Mouse (Mus musculus): Measurements from ENCODE around the gene Cox8a. TPM values are rescaled to one million over a fixed set of nuclear protein-coding genes. Genes with fewer than 3 reads are reported as not detected.
A peak's percentile ranks its signal among the peaks of the same experiment; 100 is the strongest.

Cox8a gene
- polyA plus RNA-seq, 1 experiment from 2014 or later: 676 TPM

DNA sequence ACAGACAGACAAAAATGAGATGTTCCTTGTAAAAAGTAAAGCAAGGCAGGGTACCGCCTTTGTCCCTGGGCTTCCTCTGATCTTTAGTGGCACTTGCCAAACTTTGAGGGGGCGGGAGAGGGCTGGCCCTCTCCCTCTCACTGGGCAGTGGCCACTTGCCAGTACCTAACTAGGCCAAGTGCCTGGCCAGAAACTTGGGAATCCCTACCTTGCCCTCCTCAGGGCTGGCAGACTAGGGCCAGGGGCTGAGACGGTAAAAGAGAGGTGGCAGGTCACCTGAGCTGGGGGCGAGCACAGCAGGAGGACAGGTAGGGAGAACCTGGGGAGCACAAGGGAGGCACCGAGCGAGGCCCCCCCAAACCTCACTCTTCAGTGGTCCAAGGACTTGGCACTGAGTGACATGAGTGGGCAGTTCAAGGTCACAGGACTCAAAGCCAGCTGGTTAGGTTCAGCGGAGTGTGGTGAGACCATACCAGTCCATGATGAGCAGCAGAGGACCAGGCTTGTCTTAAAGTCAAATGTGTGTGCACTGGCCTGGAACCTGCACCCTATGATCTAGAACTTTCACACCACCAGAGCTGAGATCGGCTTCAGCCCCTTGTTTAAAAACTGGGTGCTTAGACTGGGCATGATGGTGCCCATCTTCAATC, 36.5 kb downstream of the Cox8a start:
- Histone ChIP-seq H3K27ac (no peak overlapping the region), H3K36me3 (no peaks in the 10 kb centered on the region), H3K4me2 (no peak overlapping the region), H3K4me1 (peaks cover 69% of the 10 kb centered on the region), H3K4me3 (no peak overlapping the region), H3K9ac (no peak overlapping the region), H3K27me3 (peaks cover 10% of the 10 kb centered on the region; the same call in 1 of the 2 replicates), H3K9me3 (no peaks in the 10 kb centered on the region)
- 81% methylated on average over 8 of the region's 8 CpGs for WGBS
- ATAC-seq (ENCODE audit: insufficient number of reproducible peaks, low FRiP score, low TSS enrichment, low read depth): no peak

- Histone ChIP-seq H3K27ac (peak overlapping the region; percentile 23; the same call in 1 of the 2 replicates), H3K36me3 (no peaks in the 10 kb centered on the region), H3K4me1 (peaks cover 66% of the 10 kb centered on the region), H3K4me3 (no peak overlapping the region), H3K27me3 (0 out of 2 replicates have a peak, but pooled peaks cover 7% of the 10 kb centered on the region), H3K4me2 (no peak overlapping the region), H3K9ac (no peak overlapping the region), H3K9me3 (no peaks in the 10 kb centered on the region)
- no peak for ATAC-seq (ENCODE audit: insufficient number of reproducible peaks, low FRiP score, low TSS enrichment, low read depth)
- WGBS: 36% methylated on average over 3 of the region's 3 CpGs
These were observed 38.5 kb downstream of the Cox8a start for GRCm38 (mm10) chr19:7178841-7179452.

DNA sequence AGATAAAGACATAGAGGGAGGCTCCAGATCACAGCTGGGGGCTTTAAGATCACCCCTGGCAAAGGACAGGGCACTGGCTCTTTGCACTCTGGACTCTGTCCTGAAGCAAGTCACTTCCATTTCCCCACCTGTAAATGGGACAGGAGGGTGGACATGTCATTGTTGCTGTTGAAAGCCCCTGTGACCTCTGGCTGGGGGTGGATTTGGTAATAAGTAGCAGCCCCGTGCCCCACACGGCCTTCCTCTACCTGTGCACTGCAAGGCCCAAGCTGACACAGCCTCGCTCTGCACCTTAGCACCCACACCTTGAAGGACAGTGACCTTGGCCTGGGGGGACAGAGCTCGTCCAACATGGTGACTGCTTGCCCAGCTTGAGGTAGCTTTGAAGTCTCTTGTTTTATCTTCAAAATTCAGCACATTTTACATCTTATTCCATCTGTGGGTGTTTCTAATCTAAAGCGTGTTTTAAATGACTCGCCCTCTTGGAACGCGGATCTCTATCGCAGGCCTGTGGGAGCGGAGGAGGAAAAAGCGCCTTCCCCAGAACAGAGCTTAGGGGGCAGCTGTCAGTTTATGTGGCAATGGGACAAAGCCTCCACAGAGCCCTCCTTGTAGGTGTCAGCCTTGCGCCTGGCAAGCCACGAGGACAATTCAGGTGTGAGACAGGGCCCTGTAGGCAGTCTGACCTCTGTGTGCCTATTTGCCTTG, 39.5 kb downstream of the Cox8a start:
- no peaks in the 10 kb centered on the region for H3K9me3 ChIP-seq
- H3K4me3 ChIP-seq: no peak overlapping the region
- no peak for ATAC-seq (ENCODE audit: insufficient number of reproducible peaks, low FRiP score, low TSS enrichment, low read depth)
- no peak overlapping the region for H3K4me2 ChIP-seq
- WGBS: 49% methylated on average over 13 of the region's 13 CpGs
- H3K9ac ChIP-seq: no peak overlapping the region
- 0 out of 2 replicates have a peak, but pooled peaks cover 7% of the 10 kb centered on the region for H3K27me3 ChIP-seq
- no peaks in the 10 kb centered on the region for H3K36me3 ChIP-seq
- peaks cover 64% of the 10 kb centered on the region for H3K4me1 ChIP-seq
- peak overlapping the region; percentile 23; the same call in 1 of the 2 replicates for H3K27ac ChIP-seq

DNA sequence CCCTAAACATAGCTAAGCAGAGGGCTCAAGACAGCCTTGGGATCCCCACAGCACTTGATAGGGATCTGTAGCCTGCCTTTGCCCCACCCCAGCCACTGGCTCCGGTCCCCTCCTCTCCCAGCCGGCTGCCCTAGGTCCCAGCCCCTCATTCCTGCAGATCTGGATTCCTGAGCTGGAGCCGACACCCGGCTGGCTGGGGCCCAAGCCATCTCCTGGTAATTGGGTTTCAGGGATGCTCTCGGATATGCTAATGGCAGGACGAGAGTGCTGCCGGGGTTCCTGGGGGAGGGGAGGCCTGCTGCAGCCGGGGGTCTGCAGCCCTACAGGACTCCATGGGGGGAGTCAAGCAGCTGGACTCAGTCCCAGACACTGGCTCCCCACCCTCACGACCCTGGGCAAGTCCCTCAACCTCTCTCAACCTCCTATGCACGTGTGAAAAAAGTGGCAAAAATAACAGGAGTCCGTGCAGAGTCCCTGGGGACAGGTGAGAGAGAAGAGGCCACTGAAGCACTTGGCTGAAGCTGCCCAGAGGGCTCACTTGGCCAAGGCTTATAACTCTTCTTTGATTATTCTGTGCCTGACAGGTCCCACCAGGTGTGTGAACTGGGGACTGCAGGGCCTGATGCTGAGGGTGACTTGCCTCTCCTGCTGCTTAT, 41.2 kb downstream of the Cox8a start:
- Histone ChIP-seq H3K4me2 (no peak overlapping the region), H3K27ac (peak overlapping the region; percentile 48; the same call in 1 of the 2 replicates), H3K9ac (no peak overlapping the region), H3K4me3 (no peak overlapping the region), H3K9me3 (no peaks in the 10 kb centered on the region), H3K4me1 (peaks cover 65% of the 10 kb centered on the region), H3K36me3 (no peaks in the 10 kb centered on the region), H3K27me3 (0 out of 2 replicates have a peak, but pooled peaks cover 7% of the 10 kb centered on the region)
- no peak for ATAC-seq (ENCODE audit: insufficient number of reproducible peaks, low FRiP score, low TSS enrichment, low read depth)
- WGBS: 10% methylated on average over 11 of the region's 11 CpGs

DNA sequence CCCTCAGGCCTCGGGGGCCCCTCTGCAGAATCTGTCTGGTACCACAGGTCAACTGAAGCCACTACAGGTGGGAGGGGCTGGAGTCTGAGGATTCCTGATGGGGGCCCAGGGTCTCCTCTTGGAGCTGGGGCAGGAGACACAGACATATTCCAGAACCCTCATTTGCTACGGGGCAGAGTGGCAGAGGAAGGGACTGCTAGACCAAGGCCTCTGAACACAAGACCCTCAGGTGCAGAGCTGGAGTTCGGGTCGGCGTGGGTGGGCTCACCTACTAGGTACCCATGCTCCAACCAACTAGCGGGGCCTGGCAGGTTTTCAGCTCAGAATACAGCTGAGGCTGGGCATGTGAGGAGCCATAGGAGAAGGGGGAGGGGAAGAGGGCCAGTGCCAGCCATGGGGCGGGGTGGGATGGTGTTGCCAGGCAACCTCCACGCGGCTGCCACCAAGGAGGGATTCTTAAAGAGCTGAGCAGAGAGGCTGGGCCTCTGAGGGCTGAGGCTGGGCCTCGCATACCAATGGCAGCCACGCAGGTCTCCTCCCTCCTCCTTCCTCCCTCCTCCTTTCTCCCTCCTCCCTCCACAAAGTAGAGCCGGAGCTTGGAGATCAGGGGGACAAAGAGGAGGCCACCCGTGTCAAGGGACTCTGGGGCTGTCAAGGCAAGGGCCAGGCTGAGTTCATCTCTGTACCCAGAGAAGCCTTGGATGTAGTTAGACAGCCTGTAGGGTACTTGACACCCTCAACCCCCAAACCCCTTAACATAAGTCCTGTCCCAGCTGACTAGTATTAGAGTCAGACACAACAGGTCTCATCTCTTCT, 45.2 kb downstream of the Cox8a start:
- ATAC-seq (ENCODE audit: insufficient number of reproducible peaks, low FRiP score, low TSS enrichment, low read depth): peak; percentile 53
- no peak overlapping the region; the same call in 1 of the 2 replicates for H3K27ac ChIP-seq
- WGBS: 17% methylated on average over 13 of the region's 13 CpGs

DNA sequence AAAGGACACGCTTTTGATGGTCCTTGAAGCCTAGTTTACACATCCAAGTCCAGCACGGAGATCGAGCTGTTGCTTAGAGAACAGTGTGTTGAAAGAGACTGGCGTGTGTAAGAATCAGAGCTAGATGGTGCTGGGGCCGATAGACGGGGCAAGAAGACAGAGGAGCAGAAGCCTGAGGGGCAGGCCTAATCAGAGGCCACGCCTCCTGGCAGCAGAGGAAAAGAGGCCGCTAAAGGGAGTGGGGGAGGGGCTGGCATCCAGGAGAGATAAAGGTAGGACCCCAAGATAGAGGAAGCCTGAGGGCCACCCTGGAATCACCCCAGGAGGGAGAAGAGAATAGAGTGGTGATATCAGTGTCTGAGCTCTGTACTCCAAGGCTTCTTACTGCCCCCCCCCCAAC, 46.0 kb downstream of the Cox8a start:
- no peak overlapping the region for H3K9ac ChIP-seq
- no peak overlapping the region for H3K4me3 ChIP-seq
- H3K27me3 ChIP-seq: peaks cover 26% of the 10 kb centered on the region
- no peaks in the 10 kb centered on the region for H3K36me3 ChIP-seq
- H3K4me1 ChIP-seq: peaks cover 43% of the 10 kb centered on the region
- 18% methylated on average over 8 of the region's 8 CpGs for WGBS
- no peak overlapping the region for H3K4me2 ChIP-seq
- H3K9me3 ChIP-seq: no peaks in the 10 kb centered on the region
- H3K27ac ChIP-seq: peak overlapping the region; percentile 4; the same call in 1 of the 2 replicates
- no peak for ATAC-seq (ENCODE audit: insufficient number of reproducible peaks, low FRiP score, low TSS enrichment, low read depth)

More for the DNA sequence above, 45.2 kb downstream of the Cox8a start:
- H3K9me3 ChIP-seq: no peaks in the 10 kb centered on the region
- H3K4me2 ChIP-seq: no peak overlapping the region
- H3K4me1 ChIP-seq: peaks cover 41% of the 10 kb centered on the region
- H3K36me3 ChIP-seq: no peaks in the 10 kb centered on the region
- H3K9ac ChIP-seq: no peak overlapping the region
- H3K4me3 ChIP-seq: no peak overlapping the region
- peaks cover 18% of the 10 kb centered on the region for H3K27me3 ChIP-seq

DNA sequence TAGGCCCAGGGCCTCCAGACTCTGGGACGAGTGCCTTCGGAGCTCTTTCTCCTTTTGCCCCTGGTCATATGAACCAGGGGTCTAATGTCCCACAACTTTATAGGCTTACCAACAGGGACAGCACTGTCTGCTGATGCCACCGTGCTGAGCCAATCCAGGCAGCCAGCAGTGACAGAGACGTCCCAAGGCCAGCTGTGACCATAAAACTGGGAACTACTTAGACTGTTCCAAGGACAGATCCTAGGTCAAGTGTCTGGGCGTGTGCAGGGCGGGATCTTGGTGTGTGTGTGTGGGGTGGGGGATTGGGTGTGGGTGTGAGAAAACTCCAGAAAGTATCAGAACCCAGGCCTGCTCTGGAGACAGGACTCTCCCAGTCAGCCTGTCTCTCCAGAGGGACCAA, 46.5 kb downstream of the Cox8a start:
- WGBS: 54% methylated on average over 6 of the region's 6 CpGs
- Histone ChIP-seq H3K27me3 (peaks cover 31% of the 10 kb centered on the region), H3K9me3 (no peaks in the 10 kb centered on the region), H3K4me3 (no peak overlapping the region), H3K9ac (no peak overlapping the region), H3K4me1 (peaks cover 43% of the 10 kb centered on the region), H3K27ac (peak overlapping the region; percentile 4; the same call in 1 of the 2 replicates), H3K4me2 (no peak overlapping the region), H3K36me3 (no peaks in the 10 kb centered on the region)
- no peak for ATAC-seq (ENCODE audit: insufficient number of reproducible peaks, low FRiP score, low TSS enrichment, low read depth)

GRCm38 (mm10) chr19:7168423-7168822, 49.0 kb downstream of the Cox8a start:
- no peak overlapping the region for H3K4me2 ChIP-seq
- H3K36me3 ChIP-seq: no peaks in the 10 kb centered on the region
- ATAC-seq (ENCODE audit: insufficient number of reproducible peaks, low FRiP score, low TSS enrichment, low read depth): no peak
- no peak overlapping the region for H3K9ac ChIP-seq
- no peak overlapping the region for H3K27ac ChIP-seq
- 56% methylated on average over 2 of the region's 2 CpGs for WGBS
- H3K4me3 ChIP-seq: no peak overlapping the region
- H3K4me1 ChIP-seq: peaks cover 58% of the 10 kb centered on the region
- H3K27me3 ChIP-seq: peaks cover 41% of the 10 kb centered on the region
- no peaks in the 10 kb centered on the region for H3K9me3 ChIP-seq

DNA sequence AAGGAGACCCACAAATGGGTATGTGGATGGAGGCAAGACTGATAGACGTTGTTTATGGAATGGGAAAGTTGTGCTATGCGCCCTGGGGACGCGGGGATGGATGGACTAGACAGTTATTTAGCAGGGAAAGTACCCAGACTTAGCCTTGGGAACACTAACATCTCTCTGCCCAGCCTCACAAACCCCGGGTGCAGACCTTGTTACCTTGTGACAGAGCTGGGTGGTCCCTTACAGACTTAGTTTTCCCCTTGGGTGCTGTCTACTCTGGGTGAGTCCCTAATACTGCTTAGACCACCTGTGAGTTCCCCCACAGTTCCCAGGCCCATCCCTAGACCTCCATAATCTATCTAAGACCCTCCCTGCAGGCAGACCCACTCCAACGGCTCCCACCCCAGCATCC, 50.6 kb downstream of the Cox8a start:
- peaks cover 42% of the 10 kb centered on the region for H3K27me3 ChIP-seq
- H3K36me3 ChIP-seq: no peaks in the 10 kb centered on the region
- ATAC-seq (ENCODE audit: insufficient number of reproducible peaks, low FRiP score, low TSS enrichment, low read depth): no peak
- no peak overlapping the region for H3K4me2 ChIP-seq
- peaks cover 47% of the 10 kb centered on the region for H3K4me1 ChIP-seq
- H3K27ac ChIP-seq: no peak overlapping the region
- no peak overlapping the region for H3K9ac ChIP-seq
- H3K9me3 ChIP-seq: no peaks in the 10 kb centered on the region
- H3K4me3 ChIP-seq: no peak overlapping the region
- 13% methylated on average over 6 of the region's 6 CpGs for WGBS

DNA sequence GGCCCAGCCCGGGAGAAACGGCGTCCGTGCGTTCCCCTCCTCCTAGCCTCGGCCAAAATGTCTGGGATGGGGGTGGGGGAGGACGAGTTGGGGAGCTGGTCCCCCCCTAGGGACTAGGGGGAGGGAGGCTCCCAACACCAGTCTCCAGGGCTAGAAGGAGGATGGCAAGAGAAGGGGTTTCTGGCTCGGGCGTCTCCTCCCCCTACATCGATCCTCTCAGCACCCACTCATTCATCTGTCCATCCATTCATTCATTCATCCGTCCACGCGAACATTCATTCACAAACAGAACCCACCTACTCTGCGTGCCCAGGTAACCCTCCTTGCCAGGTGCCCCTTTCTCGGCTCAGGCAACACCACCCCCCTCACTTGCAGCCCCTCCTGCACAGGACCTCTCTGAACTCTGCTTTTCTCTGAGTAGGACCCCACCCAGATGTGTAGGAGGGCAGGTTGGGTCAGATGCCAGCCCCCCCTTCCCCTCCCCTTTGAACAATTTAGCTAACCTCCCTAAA, 51.2 kb downstream of the Cox8a start:
- H3K9ac ChIP-seq: peak overlapping the region; percentile 62
- peaks cover 42% of the 10 kb centered on the region for H3K4me1 ChIP-seq
- peak overlapping the region; percentile 73 for H3K4me3 ChIP-seq
- no peak overlapping the region for H3K27ac ChIP-seq
- H3K27me3 ChIP-seq: peaks cover 42% of the 10 kb centered on the region
- no peaks in the 10 kb centered on the region for H3K36me3 ChIP-seq
- H3K4me2 ChIP-seq: peak overlapping the region; percentile 99
- no peak for ATAC-seq (ENCODE audit: insufficient number of reproducible peaks, low FRiP score, low TSS enrichment, low read depth)
- 3% methylated on average over 15 of the region's 15 CpGs for WGBS
- no peaks in the 10 kb centered on the region for H3K9me3 ChIP-seq
